Mouse (Mus musculus): ENCODE measurements around the gene Brd3os. TPM values are rescaled to one million over a fixed set of nuclear protein-coding genes. Genes with fewer than 3 reads are reported as not detected.

Brd3os gene
- total RNA-seq (2014; fragmentation: Nextera tagmentation): 0.68 and 1.5 TPM in 2 replicates
- 0.55 and 1.3 TPM in 2 replicates for total RNA-seq (2017)
- 0.78 and 1.5 TPM in 2 replicates for polyA plus RNA-seq (2012)

DNA sequence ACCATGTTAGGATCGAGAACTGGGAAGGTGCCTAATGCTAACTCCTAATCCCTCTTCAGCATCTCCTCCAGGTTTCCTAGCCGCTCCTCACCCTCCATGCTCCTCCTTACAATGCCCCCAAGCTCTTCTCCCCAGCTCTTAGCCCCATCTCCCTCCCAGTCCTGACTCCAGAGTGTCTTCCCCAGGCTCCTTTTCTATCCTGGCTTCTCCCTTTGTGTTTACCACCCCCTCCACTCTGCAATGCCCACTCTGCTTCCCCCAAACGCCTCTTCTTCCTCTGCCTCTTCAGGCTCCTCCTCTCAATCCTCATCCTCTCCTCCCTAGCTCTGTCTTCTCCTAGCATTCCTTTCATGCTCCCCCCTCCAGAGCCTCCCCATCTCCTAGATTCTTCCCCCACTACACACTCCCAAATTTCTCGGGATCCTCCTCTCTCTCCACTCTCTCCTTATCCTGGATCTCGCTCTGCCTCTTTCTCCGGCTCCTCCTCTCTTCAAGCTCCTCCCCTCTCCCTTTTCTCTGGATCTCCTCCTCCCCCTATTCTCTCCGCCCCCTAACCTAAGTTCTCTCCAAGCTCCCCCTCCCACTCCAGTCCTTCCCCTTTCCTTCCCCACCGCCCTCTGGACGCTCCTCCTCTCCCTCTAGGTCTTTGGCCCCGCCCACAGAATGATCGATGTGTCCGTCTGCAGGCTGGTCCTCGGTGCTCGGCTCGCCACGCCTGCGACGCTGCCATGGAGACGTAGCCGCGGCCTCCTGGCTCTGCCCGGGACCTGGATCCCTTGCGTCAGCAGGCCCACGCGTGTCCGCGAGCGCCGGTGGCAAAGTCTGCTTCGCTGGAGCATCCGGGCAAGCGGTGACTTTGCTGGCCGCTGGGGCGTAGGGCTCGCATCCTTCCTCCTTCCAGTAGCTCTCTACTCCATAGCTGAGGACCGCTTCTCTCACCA lies at the start of gene Brd3os:
Gene Brd3os, plus strand, starts transcription at position 558 of the 941 bp plus-strand sequence.
- Histone ChIP-seq H3K4me3 (ENCODE audit: low read depth, low read length) (peak within 1 kb of the TSS; percentile 73), H3K4me1 (ENCODE audit: insufficient read depth, low read depth, low read length) (peaks cover 32% of the 10 kb centered on the region), H3K27me3 (ENCODE audit: insufficient read depth, low read length) (peaks cover 7% of the 10 kb centered on the region), H3K9me3 (replicated peaks) (no peaks in the 10 kb centered on the region), H3K36me3 (replicated peaks) (peaks cover 45% of the 10 kb centered on the region)
- ATAC-seq (ENCODE audit: extremely low read depth, insufficient number of reproducible peaks, low FRiP score, poor library complexity, severe bottlenecking) (peak; percentile 87), DNase-seq (ENCODE audit: low spot score) (peak; percentile 79)
- TF ChIP-seq TAL1 (conservative IDR thresholded peaks at IDR 0.05; ENCODE audit: low read depth, low read length) (no peak), GATA2 (IDR thresholded peaks at IDR 0.05; ENCODE audit: borderline replicate concordance, low read depth, low read length) (no peak), GATA1 (IDR thresholded peaks at IDR 0.05; ENCODE audit: borderline replicate concordance, low read length) (no peak), CTCF (IDR thresholded peaks at IDR 0.05; ENCODE audit: low read depth, low read length) (no peak), POLR2AphosphoS5 (IDR thresholded peaks at IDR 0.05; ENCODE audit: insufficient replicate concordance, low read depth, low read length) (no peak)

GRCm38 (mm10) chr2:27394158-27394832 lies 47.8 kb upstream of the Brd3os start:
- Histone ChIP-seq H3K4me1 (ENCODE audit: insufficient read depth, low read depth, low read length) (peaks cover 6% of the 10 kb centered on the region; the same call in 1 of the 2 replicates), H3K4me3 (ENCODE audit: low read depth, low read length) (no peak overlapping the region), H3K36me3 (replicated peaks) (no peaks in the 10 kb centered on the region), H3K27me3 (ENCODE audit: insufficient read depth, low read length) (peaks cover 18% of the 10 kb centered on the region), H3K9me3 (replicated peaks) (peaks cover 7% of the 10 kb centered on the region)
- TF ChIP-seq GATA2 (IDR thresholded peaks at IDR 0.05; ENCODE audit: borderline replicate concordance, low read depth, low read length) (no peak), GATA1 (IDR thresholded peaks at IDR 0.05; ENCODE audit: borderline replicate concordance, low read length) (no peak), CTCF (IDR thresholded peaks at IDR 0.05; ENCODE audit: low read depth, low read length) (no peak)
- DNase-seq (ENCODE audit: low spot score): no peak
- no peak for ATAC-seq (ENCODE audit: extremely low read depth, insufficient number of reproducible peaks, low FRiP score, poor library complexity, severe bottlenecking)

DNA sequence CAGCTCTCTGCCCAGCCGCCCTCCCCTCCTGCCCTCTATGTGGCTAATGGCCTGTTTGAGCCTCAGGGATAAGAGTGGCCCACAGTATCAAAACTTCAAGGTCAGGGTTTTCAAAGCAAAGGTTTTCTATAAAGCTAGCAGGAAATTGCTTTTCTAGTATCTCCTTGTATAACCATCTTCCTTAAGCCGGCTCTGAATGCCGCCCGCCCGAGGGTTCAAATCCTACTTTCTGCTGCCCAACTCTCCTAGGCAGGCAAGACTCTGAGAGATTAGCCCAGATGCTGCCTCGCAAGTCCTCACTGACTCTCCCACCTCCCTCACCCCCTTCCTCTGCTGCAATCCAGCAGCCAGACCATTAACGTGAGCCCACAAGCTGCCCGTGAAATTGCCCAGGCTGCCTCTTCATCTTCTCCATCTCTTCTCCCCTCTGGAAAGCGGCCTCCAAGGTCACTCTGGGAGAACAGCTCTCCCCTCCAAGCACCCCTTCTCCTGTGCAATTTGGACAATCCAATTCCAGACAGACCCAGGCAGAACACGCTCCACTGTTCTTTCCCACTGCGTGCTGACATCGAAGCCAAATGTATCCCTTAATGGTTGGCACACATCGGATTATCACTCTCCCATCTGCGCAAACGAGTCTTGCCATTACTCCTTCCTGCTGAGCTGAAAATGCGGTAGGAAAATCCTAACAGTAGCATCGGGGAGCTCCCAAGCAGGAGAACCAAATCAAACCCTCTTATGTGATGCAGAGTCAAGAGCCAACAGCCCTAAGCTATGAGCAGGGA lies 45.3 kb upstream of the Brd3os start:
- H3K4me1 ChIP-seq (ENCODE audit: insufficient read depth, low read depth, low read length): no peaks in the 10 kb centered on the region
- no peak overlapping the region for H3K4me3 ChIP-seq (ENCODE audit: low read depth, low read length)
- ATAC-seq (ENCODE audit: extremely low read depth, insufficient number of reproducible peaks, low FRiP score, poor library complexity, severe bottlenecking) (no peak), DNase-seq (ENCODE audit: low spot score) (no peak)
- no peak for TF ChIP-seq TAL1 (conservative IDR thresholded peaks at IDR 0.05; ENCODE audit: low read depth, low read length)
- no peak for TF ChIP-seq GATA1 (IDR thresholded peaks at IDR 0.05; ENCODE audit: borderline replicate concordance, low read length)
- TF ChIP-seq POLR2AphosphoS5 (IDR thresholded peaks at IDR 0.05; ENCODE audit: insufficient replicate concordance, low read depth, low read length): no peak
- no peak for TF ChIP-seq GATA2 (IDR thresholded peaks at IDR 0.05; ENCODE audit: borderline replicate concordance, low read depth, low read length)
- no peak for TF ChIP-seq CTCF (IDR thresholded peaks at IDR 0.05; ENCODE audit: low read depth, low read length)
- H3K9me3 ChIP-seq (replicated peaks): peaks cover 13% of the 10 kb centered on the region
- H3K27me3 ChIP-seq (ENCODE audit: insufficient read depth, low read length): peaks cover 12% of the 10 kb centered on the region
- no peaks in the 10 kb centered on the region for H3K36me3 ChIP-seq (replicated peaks)

GRCm38 (mm10) chr2:27400083-27400482 lies 42.0 kb upstream of the Brd3os start:
- Histone ChIP-seq H3K4me3 (ENCODE audit: low read depth, low read length) (no peak overlapping the region), H3K4me1 (ENCODE audit: insufficient read depth, low read depth, low read length) (no peaks in the 10 kb centered on the region; the same call in 1 of the 2 replicates), H3K36me3 (replicated peaks) (no peaks in the 10 kb centered on the region), H3K27me3 (ENCODE audit: insufficient read depth, low read length) (peaks cover 9% of the 10 kb centered on the region), H3K9me3 (replicated peaks) (peaks cover 13% of the 10 kb centered on the region)
- no peak for ATAC-seq (ENCODE audit: extremely low read depth, insufficient number of reproducible peaks, low FRiP score, poor library complexity, severe bottlenecking)
- DNase-seq (ENCODE audit: low spot score): no peak
- no peak for TF ChIP-seq TAL1 (conservative IDR thresholded peaks at IDR 0.05; ENCODE audit: low read depth, low read length)
- no peak for TF ChIP-seq GATA2 (IDR thresholded peaks at IDR 0.05; ENCODE audit: borderline replicate concordance, low read depth, low read length)
- TF ChIP-seq GATA1 (IDR thresholded peaks at IDR 0.05; ENCODE audit: borderline replicate concordance, low read length): no peak
- TF ChIP-seq POLR2AphosphoS5 (IDR thresholded peaks at IDR 0.05; ENCODE audit: insufficient replicate concordance, low read depth, low read length): no peak
- TF ChIP-seq CTCF (IDR thresholded peaks at IDR 0.05; ENCODE audit: low read depth, low read length): no peak

GRCm38 (mm10) chr2:27401544-27401943 lies 40.6 kb upstream of the Brd3os start:
- H3K9me3 ChIP-seq (replicated peaks): peaks cover 13% of the 10 kb centered on the region
- ATAC-seq (ENCODE audit: extremely low read depth, insufficient number of reproducible peaks, low FRiP score, poor library complexity, severe bottlenecking) (no peak), DNase-seq (ENCODE audit: low spot score) (no peak)
- no peaks in the 10 kb centered on the region; the same call in 1 of the 2 replicates for H3K4me1 ChIP-seq (ENCODE audit: insufficient read depth, low read depth, low read length)
- peaks cover 9% of the 10 kb centered on the region for H3K27me3 ChIP-seq (ENCODE audit: insufficient read depth, low read length)
- TF ChIP-seq POLR2AphosphoS5 (IDR thresholded peaks at IDR 0.05; ENCODE audit: insufficient replicate concordance, low read depth, low read length): no peak
- no peak for TF ChIP-seq CTCF (IDR thresholded peaks at IDR 0.05; ENCODE audit: low read depth, low read length)
- no peak for TF ChIP-seq GATA2 (IDR thresholded peaks at IDR 0.05; ENCODE audit: borderline replicate concordance, low read depth, low read length)
- no peak for TF ChIP-seq TAL1 (conservative IDR thresholded peaks at IDR 0.05; ENCODE audit: low read depth, low read length)
- TF ChIP-seq GATA1 (IDR thresholded peaks at IDR 0.05; ENCODE audit: borderline replicate concordance, low read length): no peak
- H3K36me3 ChIP-seq (replicated peaks): no peaks in the 10 kb centered on the region
- no peak overlapping the region for H3K4me3 ChIP-seq (ENCODE audit: low read depth, low read length)

Measured in G1E (cell line).